Mouse (Mus musculus) natural killer cell, adult 2 months (primary cell): ENCODE data around the gene Rftn1.
A peak's percentile ranks its signal among the peaks of the same experiment; 100 is the strongest.

ENCODE experiments used
- DNase-seq, 2 experiments: peaks; one replicate each; pipeline ENCODE4 v3.0.0; 2022; ENCODE audit warnings: low spot score in 2 of 2

Rftn1 gene

DNA sequence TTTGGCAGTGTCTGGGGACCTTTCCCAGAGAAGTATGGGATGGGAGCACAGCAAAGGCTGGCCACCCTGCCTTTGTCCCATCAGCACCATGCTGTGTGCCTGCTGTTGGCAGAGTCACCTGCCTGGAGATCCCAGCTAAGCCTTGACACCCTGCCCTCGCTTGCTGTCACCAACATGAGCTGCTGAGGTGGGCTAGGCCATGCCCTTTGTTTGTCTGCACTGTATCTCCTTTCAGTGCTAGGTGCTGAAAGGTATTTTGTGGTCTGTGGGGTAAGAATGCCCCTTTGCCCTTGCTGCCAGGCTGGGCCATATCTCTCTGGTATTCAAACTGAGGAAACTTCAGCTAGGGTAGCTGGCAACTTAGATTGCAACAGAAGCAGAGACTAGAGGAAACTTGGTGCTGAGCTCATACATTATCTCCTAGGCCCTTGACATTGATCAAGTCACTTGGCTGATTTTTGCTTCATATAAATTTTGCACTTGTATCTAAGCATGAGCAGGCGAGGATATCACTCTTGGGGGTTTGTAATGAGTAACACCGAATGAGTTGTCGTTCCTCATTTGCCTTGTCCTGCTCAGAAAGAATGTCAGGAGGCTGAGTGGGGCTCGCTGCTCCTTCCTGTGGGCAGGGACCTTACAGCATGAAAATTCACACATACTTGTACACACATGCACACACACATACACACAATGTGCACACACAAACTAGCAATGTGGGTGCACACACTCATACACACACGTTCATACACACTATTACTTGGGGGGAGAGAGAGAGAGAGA, 207.7 kb downstream of the Rftn1 start:
- DNase-seq: no peak

DNA sequence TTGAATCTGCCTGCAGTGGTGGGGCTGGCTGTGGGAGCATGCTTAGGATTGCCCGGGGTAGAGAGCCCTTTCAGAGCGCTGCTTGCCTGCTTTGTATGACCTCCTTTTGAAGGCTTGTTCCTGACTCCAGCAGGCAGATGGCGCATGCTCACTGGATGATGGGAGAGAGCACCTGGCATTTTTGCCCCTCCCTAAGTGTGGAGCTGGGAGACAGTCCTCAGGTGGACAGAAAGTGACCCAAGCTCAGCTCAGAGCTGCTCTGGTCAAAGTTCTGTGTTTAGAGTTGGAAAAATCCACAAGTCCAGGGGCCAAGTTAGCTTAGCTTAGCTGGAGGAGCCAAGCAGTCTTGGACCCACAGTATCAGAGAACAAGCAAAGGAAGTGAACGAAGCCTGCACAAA, 208.9 kb downstream of the Rftn1 start:
- no peak for DNase-seq

DNA sequence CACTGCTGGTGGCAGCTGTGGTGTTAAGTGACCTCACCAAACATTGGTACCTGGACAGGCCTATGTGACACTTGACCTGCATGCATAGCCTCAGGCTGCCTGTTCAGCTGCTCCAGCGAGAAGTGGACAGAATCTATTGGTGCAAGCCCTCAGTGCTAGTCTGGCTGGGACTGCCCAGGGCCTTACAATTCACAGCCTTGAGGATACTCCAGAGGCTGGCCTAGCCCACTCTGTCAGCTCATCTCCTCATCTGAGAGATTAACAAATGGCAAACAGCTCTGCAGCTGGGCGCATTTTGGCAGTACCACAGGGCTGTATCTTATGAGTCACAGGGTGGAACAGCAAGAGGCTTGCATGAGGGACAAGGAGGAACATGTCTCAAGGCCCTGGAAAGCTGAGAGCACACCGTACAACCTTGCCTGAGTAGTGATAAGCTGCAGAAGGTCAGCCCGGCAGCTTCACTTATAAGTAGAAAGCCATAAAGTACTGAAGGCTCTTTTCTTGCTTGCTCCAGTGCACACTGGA, 210.7 kb downstream of the Rftn1 start:
- no peak for DNase-seq

DNA sequence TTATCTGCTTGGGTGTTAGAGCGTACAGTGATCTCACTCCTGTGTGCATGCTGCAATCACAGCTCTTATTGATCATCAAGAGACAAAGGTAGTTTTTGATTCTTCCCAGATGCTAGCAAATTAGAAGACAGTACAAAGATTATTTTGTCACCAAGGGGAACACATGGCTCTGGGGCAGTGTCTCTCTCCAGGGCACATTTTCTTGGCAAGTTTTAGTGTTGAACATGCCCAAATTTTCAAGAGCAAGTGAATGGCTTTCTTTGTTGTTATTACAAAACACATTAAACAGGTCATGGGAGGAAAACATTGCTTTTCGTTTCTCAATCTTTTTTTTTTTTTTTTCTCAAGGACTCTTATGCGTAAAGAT, 213.1 kb downstream of the Rftn1 start:
- no peak for DNase-seq

DNA sequence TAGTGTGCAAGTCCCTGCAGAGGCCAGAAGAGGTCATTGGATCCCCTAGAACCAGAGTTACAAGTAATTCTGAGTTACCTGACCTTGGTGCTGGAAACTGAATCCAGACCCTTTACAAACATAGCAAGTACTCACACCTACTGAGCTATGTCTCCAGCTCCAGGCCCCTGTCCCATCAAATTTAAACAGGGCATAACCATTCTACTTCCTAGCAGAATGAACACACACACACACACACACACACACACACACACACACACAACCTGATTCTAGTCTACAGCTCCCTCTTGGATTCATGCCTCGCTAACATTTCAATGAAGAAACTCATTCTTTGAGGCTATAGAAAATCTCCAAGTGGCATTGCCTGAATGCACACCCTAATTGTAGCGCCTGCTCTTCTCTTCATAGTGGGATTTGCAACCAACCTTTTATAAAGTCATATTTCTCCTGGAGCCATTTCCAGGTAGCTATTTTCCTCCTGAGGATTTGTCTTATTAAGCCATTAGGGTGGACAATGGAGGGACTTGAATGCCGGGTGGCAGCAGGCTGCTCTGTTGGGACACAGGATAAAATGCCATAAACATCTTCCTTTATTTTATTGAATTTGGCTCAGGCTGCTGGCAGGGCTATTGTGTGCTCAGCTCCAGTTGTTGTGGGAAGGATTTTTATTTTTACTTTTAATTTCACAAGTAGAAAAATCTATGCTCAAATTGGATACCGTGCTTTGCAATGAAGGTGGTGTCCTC, 213.6 kb downstream of the Rftn1 start:
- no peak for DNase-seq

DNA sequence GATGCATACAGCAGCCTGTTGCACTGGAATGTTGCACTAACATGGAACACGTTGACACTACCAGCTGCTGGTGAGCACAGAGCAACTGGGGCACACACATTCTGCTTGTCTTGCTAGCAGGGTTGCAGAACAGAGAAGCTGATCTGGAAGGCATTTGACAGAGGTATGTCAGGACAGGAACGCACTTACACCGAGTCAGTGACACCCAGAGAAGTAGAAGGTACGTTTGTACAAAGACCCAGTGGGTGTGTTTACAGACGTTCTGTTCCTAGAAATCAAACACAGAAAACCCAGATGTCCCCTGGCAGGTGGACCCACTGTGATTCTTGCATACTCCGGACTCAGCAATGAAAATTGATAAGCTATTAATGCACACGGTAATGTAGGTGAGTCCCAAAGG, 215.0 kb downstream of the Rftn1 start:
- DNase-seq: no peak

DNA sequence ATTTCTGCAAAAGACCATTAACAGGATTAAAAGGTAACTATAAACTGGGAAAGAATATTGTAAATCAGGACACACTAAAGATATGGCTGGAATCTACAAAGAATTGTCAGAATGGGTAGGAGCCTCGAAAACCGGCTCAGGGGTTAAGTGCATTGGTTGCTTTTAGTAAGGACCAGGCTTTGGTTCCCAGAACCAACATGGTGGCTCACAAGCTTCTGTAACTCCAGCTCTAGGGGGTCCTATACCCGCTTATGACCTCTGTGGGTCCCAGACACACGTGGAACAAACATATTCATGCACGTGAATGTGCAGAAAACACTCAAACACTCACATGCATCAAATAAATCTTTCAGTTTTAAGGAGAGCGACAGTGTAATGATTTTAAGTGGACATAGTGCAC, 215.5 kb downstream of the Rftn1 start:
- no peak for DNase-seq

DNA sequence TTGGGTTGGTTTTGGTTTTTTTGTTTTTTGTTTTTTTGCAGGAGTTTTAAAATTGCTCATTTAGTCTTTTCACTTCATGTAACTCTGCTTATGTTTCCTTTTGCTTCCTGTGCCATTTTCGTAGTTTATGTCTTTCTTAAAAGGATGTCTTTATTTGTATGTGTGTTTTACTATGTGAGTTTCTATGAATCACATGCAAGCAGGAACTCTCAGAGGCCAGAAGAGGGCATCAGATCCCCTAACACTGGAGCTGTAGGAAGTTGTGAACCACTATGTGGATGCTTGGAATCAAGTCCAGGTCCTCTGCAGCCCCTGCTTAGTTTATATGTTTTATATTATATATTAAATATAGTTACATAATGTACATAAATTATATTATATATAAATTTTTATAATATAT, 218.3 kb downstream of the Rftn1 start:
- no peak for DNase-seq

DNA sequence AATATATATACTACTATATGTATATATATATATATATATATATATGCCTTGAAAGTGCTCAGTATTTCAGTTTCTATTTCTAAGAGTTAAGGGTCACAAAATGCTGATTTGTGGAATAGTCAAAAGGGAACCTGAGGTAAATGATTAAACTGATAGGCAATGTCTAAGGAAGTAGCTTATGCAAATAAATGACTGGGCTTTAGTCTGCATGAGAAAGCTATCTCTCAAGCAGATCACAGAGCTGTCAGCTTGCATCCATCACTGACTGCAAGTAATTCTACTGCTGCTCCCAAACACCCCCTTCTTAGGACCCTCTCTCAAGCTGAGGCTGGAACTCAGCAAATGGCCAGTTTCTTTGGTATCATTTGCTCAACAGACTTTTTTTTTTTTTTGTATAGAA, 219.4 kb downstream of the Rftn1 start:
- DNase-seq: no peak

DNA sequence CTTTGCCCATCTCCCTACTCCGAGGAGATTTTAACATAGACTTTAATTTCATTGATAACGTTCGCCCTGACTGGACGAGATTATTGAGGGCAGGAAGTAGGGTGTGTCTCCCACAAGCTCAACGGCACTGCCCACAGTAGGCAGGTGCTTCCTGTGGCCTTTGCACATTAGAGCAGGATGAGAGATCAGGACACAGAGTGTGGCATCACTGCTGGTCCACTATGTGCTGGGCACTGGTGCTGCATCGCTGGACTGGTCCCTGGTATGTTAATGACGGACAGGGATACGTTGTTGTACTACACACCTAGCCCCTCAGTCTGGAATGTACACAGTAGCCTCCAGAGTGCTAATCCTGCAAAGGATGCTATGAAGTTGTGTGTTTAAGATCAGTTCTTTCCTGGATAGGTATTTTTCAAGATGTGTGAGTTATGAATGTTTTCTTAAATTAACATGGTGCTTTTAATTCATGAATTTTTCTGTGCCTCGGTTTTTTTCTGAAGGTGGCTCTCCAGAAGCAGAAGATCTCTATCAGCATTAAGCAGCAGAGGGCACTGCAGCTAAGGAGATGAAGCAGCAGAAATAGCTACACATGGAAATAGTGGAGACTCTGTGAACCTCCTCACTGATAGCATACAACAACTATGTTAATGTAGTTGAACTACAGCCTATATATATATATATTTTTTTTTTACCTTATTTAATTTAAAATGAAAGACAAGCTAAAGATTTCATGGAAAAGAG, 221.8 kb downstream of the Rftn1 start:
- peak; percentile 24 to 64 for DNase-seq

DNA sequence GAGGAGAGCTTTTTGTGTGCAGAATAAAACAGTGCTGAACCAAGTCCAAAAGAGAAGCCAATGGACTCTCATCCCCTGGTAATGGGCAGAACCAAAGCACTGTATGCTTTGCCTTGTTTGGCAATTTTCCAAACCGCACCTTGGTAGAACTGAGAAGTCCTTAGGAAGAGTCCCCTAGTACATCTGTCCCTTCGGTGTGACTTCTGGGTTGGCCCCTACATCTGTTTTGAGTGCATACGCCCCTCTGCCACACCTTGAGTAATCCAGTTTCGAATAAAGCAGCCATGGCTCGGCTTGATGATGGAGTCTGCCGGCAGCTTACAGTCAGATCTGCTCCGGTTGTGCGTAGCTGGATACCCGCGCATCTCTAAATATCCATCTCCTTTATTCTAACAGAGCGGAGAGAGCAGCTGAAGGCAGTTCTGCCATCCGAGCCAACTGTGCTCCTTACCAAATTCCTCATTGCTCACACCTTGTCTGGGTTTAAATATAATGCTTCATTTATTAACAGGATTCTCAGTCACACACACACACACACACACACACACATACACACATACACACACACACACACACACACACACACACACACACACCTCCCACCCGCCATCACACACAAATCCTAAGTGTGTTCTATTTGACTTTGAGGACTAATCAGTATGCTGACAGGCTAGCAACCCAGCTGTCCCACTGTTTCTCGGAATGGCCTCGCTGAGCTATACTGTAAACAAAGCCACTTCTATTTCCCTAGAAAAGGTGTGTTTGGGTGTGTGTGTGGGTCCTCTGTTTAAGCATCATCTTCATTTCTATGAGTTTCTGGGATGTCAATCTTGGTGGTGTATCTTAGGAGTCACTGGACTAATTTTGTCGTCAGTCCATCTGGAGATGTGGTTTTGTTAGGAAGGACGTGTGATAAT, 224.4 kb downstream of the Rftn1 start:
- DNase-seq: no peak

DNA sequence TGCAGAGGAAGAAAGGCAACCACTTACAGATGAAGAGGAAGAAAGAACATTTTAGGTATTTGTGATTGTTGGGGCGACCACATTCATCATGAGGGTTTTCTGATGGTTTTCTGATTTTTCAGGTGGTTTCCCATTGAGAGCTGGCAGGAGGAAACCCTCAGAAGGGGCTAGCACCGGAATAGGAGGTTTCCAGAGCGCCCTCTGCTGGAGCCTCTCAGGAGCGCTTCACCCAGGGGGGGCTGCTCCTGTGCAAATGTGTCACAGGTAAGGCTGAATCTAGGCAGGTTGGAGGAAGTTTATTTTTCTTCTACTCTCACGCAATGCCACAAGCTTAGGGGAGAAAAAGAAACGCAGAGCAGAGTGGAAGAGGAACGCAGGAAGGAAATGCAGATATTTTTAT, 225.4 kb downstream of the Rftn1 start:
- DNase-seq: peak in 1 of 2 experiments; percentile 15

DNA sequence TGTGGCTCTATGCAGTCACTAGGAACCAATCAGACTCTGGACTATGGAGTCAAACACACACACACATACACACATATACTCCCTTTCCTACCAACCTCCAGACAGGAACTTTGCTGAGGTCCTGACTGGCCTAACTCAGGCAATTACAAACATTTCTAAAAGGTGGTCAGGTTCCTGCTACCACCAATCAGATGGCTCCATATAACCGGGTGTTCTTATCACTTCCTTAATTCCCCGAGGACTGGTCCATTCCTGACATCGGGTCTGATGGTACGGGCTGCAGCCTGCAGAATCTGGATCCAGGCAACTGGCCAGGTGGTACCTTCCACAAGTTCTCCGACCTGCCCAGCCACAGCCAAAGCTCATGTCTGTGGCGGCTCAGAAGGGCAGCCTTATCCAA, 226.0 kb downstream of the Rftn1 start:
- no peak for DNase-seq

DNA sequence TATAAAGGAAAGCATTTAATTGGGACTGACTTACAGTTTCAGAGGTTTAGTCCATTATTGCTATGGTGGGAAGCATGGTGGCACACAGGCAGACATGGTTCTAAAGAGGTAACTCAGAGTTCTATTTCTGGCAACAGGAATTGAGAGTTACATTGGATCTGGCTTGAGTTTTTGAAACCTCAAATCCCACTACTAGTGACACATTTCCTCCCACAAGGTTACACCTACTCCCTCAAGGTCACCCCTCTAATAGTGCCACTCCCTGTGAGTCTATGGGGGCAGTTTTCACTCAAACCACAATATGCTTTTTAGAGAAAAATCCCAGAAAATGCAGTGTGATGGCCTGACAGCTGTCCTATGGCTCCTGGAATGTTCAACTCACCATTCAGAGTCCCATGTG, 231.5 kb downstream of the Rftn1 start:
- no peak for DNase-seq

DNA sequence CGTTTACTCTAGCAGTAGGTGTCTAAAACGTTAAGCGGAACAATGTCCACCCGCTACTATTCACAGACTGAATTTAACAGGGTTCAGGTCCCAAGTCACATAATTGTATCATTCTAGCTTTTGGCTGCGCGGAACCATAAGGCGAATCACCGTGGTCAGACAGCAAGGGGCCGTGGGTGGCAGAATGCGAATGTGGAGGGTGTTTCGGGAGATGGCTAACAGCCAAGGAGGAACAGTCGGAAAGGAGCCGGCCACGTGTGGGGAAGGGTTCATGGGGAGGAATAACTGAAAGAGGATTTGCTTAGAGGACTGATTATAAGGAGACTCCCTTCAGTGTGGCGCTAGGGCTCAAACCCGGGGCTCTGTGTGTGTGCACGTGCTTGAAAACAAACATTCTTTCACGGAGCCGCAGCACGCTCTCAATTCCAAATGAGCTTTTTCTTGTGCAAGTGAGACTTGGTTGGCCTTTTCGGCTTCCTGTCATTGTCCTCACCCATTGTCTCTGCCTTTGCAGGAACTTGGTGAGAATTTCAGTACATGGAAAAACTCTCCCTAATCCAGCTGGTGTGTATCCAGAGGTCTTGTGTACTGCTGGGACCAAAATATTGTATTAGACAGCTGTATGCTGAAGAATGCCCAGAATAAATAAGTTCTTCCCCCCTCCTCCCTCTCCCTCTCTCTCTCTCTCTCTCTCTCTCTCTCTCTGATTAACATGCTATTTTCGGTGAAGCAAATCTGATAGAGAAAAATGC, 238.4 kb downstream of the Rftn1 start:
- DNase-seq: no peak

DNA sequence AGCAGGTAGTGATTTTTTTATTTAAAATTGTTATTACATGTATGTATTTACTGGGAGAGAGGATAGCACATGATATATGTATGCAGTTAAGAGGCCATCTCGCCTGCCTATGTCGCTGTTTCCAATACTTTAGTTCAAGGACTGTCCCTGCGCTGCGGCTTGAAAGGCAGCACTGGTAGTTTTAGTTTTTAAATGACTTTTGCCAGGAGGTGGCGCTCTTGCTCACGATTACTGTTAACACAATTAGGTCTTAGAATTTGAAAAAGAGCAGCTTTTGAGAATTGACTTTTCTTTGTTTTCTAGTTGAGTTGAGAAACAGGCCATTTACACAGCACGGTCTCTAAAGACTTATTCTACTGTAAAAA, 239.0 kb downstream of the Rftn1 start:
- DNase-seq: peak; percentile 54 to 73

DNA sequence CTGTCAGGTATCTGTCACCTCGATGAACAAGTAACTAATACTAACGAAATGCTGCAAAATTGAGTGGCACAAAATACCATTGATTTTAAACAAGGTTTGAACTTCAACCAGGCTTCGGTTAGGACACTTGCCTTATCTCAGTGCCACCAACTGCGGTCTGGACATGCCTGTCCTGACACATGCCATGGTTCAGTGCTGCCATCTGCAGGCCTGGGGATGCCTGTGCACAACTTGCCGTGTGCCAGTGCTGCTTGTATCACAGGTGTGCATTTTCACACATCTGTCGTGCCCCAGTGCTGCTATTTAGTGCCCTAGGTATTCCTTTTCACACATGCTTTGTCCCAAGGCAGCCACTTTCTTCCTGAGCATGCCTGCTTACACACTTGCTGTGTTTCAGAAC, 247.8 kb downstream of the Rftn1 start:
- no peak for DNase-seq
